Mouse (Mus musculus): Measurements from ENCODE around the gene Wnt5b. TPM values are rescaled to one million over a fixed set of nuclear protein-coding genes. Genes with fewer than 3 reads are reported as not detected.

Wnt5b gene
- total RNA-seq, 2 experiments from 2014 or later, result 2.6 to 2.9 TPM

DNA sequence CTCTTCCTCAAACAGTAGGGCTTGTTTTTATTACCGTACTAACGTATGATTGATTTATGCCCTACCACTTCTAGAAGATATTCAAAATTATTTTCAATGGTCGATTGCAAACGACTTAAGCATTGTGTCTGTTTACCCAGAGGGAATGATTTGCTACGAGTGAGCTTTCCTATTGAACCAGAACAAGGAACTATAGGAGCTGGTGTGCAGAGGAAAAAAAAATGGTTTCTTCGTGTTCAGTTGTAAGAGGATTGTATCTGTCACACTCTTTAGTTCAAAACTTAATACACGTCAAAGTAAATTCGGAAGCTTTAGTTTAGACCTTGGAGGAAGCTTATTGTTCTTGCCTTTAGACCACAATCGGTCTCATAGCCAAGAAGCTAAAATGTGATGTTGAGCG is 155.1 kb downstream of the Wnt5b start:
- no peak for DNase-seq (ENCODE audit: low spot score)

DNA sequence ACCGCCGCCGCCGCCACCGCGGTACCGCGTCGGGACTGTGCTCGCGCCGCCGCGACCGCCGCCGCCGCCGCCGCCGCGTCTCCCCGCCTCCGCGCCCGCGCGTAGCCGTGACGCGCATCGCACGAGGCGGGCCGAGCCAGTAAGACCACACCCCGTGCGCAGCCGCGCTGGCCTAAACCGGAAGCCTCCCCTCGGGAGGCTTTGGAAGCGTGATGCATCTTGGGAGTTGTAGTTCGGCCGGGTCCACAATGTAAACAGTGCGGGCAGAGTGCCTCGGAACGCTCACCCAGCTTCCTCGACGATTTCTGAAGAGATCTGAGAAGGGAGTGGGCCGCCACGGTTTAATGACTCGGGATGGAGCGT is 155.5 kb downstream of the Wnt5b start:
- DNase-seq (ENCODE audit: low spot score), result peak; percentile 94

DNA sequence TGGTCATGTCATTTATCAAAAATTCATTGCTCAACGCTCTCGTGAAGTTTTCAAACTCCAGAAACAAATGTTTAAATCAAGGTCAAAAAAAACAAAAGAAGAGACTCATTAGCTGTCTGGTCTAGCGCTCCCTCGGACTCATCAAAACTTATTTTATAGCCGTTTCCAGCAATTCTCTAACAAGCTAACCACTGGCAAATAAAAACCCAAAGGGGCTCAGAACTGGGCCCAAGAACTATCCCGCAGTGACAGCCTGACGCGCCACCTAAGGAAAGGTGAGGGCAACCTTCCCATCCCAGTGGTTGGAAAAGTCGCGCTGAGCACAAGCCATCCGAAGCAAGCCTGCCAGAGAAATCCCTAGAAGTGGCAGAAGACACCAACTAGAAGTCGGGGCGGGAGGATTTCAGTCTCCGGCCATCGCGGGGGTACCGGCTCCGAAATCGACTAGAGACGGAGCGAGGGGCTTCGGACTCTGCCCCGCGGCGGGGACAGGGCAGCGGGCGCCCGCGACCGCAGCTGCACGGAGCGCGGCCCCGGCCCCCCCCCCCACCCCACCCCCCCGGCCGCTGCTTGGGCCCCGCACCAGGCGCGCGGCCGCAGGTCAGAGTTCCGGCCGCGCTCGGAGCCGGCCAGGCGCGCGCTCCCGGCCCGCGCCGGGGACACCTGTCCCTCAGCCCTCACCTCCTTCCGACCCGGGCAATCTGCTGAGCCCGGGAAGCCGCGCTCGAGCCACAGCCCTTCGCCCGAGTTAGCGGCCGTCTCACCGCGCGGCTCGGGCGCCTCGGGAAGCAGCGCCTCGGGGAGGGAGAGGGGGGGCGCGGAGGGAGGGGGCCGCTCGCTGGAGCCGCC is 156.1 kb downstream of the Wnt5b start:
- peak; percentile 42 for DNase-seq (ENCODE audit: low spot score)

DNA sequence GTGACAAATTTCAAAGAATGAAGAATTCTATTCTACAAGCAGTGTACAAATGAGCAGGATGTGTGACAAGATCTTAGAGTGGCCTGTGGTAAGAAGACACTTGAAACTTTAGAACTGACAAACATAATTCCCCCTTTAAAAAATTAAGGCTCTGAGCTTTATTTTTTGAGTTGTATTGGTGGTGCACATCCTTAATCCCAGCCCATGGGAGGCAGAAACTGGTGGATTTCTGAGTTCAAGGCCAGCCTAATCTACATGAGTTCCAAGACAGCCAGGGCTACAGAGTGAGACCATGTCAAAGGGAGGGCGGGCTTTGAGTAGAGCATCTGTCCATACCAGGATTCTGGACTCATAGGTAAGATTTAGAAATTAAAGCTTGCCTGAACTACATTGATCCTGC is 157.3 kb downstream of the Wnt5b start:
- no peak for DNase-seq (ENCODE audit: low spot score)

DNA sequence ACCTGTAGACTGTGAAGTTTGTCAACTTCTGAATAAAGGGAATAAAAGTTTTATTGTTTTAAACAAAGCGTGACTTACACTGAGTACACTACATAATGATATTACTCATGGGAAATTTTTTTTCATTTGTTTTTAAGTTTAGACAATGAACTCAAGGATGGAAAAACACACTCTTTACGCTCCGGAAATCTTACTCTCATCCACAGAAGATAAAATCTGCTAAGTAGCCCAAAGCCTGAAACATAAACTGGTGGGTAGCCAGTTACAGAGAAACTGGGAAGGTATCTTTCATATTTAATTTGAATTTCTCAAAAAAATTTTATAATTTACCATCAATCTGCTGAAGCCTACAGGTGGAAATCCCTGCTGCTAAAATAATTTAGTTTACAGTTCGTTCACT is 157.7 kb downstream of the Wnt5b start:
- no peak for DNase-seq (ENCODE audit: low spot score)

DNA sequence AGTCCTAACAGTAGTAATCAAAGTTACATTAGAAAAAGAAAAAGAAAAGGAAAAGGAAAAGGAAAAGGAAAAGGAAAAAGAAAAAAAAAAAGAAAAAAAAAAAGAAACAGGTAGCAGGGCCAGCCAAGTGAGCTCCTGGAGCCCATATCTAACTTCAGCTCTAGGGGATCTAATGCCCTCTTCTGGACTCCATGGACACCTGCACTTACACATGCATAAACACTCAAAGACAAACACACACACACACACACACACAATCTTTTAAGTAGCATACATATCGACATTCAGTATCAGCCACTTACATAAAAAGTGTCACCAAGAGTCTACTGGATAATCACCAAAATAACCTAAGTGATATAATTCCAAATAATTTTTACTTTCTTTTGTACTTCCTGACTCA is 158.5 kb downstream of the Wnt5b start:
- no peak for DNase-seq (ENCODE audit: low spot score)

Other genes starting within 250 kb of the Wnt5b start
- 1 to 10 TPM in 1 of 2 experiments, under 1 TPM in 1; 0.33 to 2.4 TPM for gene Lrtm2, start 213.6 kb downstream of the Wnt5b start, total RNA-seq (2021)
- gene Adipor2, start 126.6 kb downstream of the Wnt5b start, total RNA-seq (2021), result 10 to 100 TPM; 89.2 to 93.1 TPM
- gene Fbxl14, start 64.7 kb downstream of the Wnt5b start, total RNA-seq (2021), result 10 to 100 TPM; 10.4 to 11.5 TPM